Mouse (Mus musculus) heart, embryonic 10.5 days (tissue): Measurements from ENCODE around the gene Pdlim5. TPM values are rescaled to one million over a fixed set of nuclear protein-coding genes. Genes with fewer than 3 reads are reported as not detected.

Source experiments
- DNase-seq: peaks from one replicate; pipeline ENCODE4 v3.0.0-alpha.2; 2017; ENCODE audit warnings: low spot score
- H3K27ac ChIP-seq: fragments of 300-500 bp; sonication (generic); 2 replicates; pipeline ENCODE4 v1.5.1; 2016; ENCODE audit warnings: mild to moderate bottlenecking
- H3K27me3 ChIP-seq: fragments of 300-500 bp; sonication (generic); 2 replicates; pipeline ENCODE4 v1.6.1; 2016; ENCODE audit warnings: mild to moderate bottlenecking; ENCODE audit not compliant: poor library complexity, insufficient read depth, severe bottlenecking
- H3K36me3 ChIP-seq: fragments of 300-500 bp; sonication (generic); 2 replicates; pipeline ENCODE4 v1.6.1; 2016; ENCODE audit warnings: mild to moderate bottlenecking, moderate library complexity
- H3K4me1 ChIP-seq: fragments of 300-500 bp; sonication (generic); 2 replicates; pipeline ENCODE4 v1.6.1; 2016; ENCODE audit warnings: mild to moderate bottlenecking
- H3K4me3 ChIP-seq: fragments of 300-500 bp; sonication (generic); 2 replicates; pipeline ENCODE4 v1.5.1; 2016; ENCODE audit warnings: mild to moderate bottlenecking, moderate library complexity
- H3K9me3 ChIP-seq: fragments of 300-500 bp; sonication (generic); 2 replicates; pipeline ENCODE4 v1.6.1; 2016; ENCODE audit warnings: mild to moderate bottlenecking, moderate library complexity
- WGBS: fragments of 180-500 bp; shearing (Covaris S2); methylation state at CpG from one replicate; pipeline ENCODE4 v1.1.7; 2016; 5-methylcytosine and 5-hydroxymethylcytosine counted together
- polyA plus RNA-seq: library from polyadenylated mRNA; unstranded; fragments of >200 nt; fragmentation: Nextera tagmentation; extraction: Ambion mirVana; gene quantifications from 2 replicates; pipeline ENCODE4 v1.2.1, GENCODE M21; 2016

Gene Pdlim5
- polyA plus RNA-seq, 1 experiment from 2014 or later = 162 TPM

DNA sequence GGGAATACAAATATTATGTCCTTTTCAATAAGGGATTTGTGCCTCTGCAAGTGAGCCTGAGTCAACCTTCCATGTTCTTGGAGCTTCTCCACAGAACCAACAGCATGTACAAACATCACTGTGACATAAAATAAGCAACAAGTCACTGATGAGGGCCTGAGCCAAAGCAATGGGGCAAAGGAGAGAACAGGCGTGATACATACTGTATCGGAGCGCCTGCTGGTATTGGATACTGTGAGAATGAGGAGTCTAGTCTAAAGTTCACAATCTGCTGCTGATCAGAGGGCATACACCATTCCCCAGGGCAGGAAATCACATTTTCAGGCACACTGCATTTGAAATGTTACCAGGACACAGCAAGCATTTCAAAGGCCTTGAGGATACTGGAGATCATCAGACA is 119.0 kb downstream of the Pdlim5 start:
- no peaks in the 10 kb centered on the region for H3K27me3 ChIP-seq
- H3K4me3 ChIP-seq = no peak overlapping the region
- peaks cover 37% of the 10 kb centered on the region for H3K36me3 ChIP-seq
- no peak for DNase-seq
- H3K9me3 ChIP-seq = no peaks in the 10 kb centered on the region
- H3K4me1 ChIP-seq = peaks cover 16% of the 10 kb centered on the region
- no peak overlapping the region for H3K27ac ChIP-seq
- WGBS = 86% methylated on average over 3 of the region's 3 CpGs

DNA sequence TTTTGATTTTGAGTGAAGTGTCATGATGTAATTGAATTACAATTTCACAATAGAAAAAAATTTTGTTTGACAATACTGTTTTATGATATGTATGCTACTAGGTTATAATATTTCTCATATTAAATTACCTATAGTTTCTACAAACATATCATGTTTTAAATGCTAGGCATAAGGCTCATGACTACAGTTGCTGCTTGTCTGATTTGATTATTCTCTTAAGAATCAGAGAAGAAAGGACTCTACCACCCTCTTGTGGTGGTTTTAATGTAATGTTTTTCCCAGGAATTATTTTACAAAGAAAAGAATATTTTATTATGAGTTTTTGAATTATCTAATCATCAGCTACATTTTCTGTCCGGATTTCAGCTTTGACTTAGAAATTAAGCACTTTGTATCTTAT is 120.5 kb downstream of the Pdlim5 start:
- DNase-seq = no peak
- H3K36me3 ChIP-seq = peaks cover 44% of the 10 kb centered on the region
- H3K9me3 ChIP-seq = no peaks in the 10 kb centered on the region
- H3K4me1 ChIP-seq = 0 out of 2 replicates have a peak, but pooled peaks cover 4% of the 10 kb centered on the region
- H3K27me3 ChIP-seq = no peaks in the 10 kb centered on the region
- 25% methylated on average over 1 of the region's 1 CpGs for WGBS
- H3K27ac ChIP-seq = no peak overlapping the region
- no peak overlapping the region for H3K4me3 ChIP-seq

DNA sequence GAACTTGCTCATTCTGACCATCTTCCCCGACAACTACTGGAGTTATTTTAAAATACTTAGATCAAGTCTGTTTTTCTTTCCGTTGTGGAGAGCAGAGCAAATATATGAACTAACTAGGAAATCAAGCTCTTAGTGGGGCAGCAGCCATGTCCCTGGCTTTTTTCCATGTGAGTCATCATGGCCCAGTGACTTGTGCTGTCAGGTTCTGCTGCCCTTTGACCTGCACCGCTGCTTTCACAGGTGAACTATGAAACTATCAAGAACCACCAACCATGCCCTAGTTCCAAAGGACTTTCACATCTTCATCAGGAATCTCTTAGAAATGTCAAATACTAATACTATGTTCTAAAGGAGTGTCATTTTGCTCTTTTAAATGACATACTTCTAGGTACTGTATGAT is 121.0 kb downstream of the Pdlim5 start:
- H3K4me1 ChIP-seq = 0 out of 2 replicates have a peak, but pooled peaks cover 3% of the 10 kb centered on the region
- 76% methylated on average over 3 of the region's 3 CpGs for WGBS
- no peaks in the 10 kb centered on the region for H3K9me3 ChIP-seq
- H3K36me3 ChIP-seq = peaks cover 49% of the 10 kb centered on the region
- no peaks in the 10 kb centered on the region for H3K27me3 ChIP-seq
- H3K27ac ChIP-seq = no peak overlapping the region
- no peak for DNase-seq
- no peak overlapping the region for H3K4me3 ChIP-seq

DNA sequence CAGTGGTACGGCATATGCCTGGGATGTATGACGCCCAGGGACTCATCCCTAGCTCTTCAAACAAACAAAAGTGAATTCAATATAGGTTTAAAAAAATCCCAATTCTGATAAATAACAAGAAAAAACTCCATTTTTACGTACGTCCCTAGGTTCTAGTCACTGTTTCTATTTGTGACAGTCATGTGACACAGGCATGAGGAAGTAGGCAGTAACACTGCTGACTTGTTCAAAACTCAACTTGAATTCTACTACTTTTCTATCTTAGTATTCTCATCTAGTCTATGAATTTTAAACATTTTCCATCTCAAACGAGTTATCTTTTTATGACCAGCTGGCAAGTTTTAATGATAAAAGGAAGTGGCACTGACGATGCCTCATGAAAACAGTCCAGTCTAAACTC is 122.2 kb downstream of the Pdlim5 start:
- no peak overlapping the region for H3K27ac ChIP-seq
- 89% methylated on average over 6 of the region's 6 CpGs for whole genome bisulfite sequencing

DNA sequence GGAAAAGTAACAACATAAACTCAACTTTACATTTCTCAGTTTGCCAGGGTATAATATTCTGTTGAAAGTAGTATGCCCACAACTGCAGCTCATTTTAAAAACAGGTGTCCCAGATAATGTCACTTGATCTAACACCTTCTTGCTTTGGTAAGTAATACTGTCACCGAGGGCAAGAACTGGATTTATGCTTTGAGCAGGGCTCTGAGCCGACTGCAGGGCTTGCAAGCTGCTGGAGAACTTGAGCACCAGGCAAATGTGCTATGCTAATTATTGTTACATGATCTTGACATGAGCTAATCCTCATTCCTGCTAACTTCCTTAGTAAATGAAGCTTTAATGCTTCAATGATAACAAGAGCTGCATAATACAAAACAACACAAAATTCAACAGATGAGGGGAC is 139.1 kb downstream of the Pdlim5 start:
- no peak for DNase-seq

More for the DNA sequence above, 122.2 kb downstream of the Pdlim5 start:
- Histone ChIP-seq H3K27me3 (no peaks in the 10 kb centered on the region), H3K36me3 (peaks cover 45% of the 10 kb centered on the region), H3K4me3 (no peak overlapping the region), H3K9me3 (no peaks in the 10 kb centered on the region), H3K4me1 (no peaks in the 10 kb centered on the region)
- DNase-seq = no peak

DNA sequence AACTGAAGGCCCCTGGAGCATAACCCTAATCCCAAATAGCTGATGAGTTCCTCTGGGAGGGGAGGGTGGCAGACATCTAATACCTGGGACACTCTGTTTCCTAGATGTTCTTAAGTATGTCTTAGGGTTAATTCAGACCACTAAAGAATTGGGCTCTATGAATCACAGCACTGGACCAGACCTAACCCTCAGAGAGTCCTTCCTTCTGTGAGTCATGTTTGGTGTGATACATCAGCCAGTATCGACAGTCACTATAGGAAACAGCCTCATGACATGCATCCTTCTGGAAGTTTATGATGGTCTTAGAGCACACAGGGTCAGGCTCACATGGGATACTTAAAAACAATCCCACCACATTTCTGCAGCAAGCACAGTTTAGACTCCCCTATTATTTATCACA is 143.4 kb downstream of the Pdlim5 start:
- no peaks in the 10 kb centered on the region for H3K27me3 ChIP-seq
- H3K4me3 ChIP-seq = no peak overlapping the region
- peaks cover 5% of the 10 kb centered on the region; the same call in 1 of the 2 replicates for H3K36me3 ChIP-seq
- H3K4me1 ChIP-seq = no peaks in the 10 kb centered on the region
- H3K9me3 ChIP-seq = no peaks in the 10 kb centered on the region
- DNase-seq = no peak
- H3K27ac ChIP-seq = no peak overlapping the region
- 84% methylated on average over 1 of the region's 1 CpGs for WGBS

More for the DNA sequence above, 139.1 kb downstream of the Pdlim5 start:
- H3K9me3 ChIP-seq = no peaks in the 10 kb centered on the region
- H3K27ac ChIP-seq = no peak overlapping the region
- peaks cover 11% of the 10 kb centered on the region; the same call in 1 of the 2 replicates for H3K36me3 ChIP-seq
- no peaks in the 10 kb centered on the region for H3K27me3 ChIP-seq
- WGBS = 70% methylated on average over 2 of the region's 2 CpGs
- no peaks in the 10 kb centered on the region for H3K4me1 ChIP-seq
- H3K4me3 ChIP-seq = no peak overlapping the region

DNA sequence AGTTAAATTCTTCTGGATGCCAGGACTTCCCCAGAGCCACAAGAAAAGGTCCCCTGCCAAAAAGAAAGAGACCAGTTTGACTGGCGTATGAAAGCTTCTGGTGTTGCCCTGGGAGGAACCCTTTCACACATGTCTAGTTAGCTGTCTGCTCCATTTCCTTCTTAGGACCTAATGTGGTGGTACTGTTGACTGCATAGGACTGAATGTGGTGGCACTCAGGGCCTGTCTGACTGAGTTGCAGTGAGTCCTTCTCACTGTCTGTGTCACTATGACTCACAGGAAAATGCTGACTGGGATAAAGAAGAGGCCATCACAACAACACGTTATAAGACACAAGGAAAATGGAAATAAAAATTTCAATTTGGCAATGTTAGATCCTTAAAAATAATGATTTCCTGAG is 146.0 kb downstream of the Pdlim5 start:
- 74% methylated on average over 2 of the region's 2 CpGs for WGBS
- no peak for DNase-seq
- Histone ChIP-seq H3K36me3 (peaks cover 27% of the 10 kb centered on the region), H3K27me3 (no peaks in the 10 kb centered on the region), H3K4me1 (no peaks in the 10 kb centered on the region), H3K27ac (no peak overlapping the region), H3K4me3 (no peak overlapping the region), H3K9me3 (no peaks in the 10 kb centered on the region)

DNA sequence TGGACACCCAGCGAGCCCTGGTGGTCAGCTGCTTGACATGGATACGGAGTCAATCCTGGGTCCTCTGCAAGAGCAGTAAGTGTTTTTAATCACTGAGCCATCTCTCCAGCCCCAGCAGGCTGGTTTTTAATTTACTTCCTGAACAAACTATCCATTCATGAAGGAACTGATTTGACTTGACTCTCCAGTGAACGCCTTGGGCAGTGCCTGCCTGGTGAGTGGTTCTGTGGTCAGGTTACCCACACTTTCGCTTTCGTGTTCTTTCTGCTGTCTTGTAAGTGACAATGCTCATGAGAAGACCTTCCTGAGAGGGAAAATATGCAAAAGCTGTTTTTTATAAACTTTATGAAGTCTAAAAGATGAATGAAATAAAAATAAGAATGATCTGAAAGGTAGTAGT is 152.2 kb downstream of the Pdlim5 start:
- no peak for DNase-seq
- H3K4me1 ChIP-seq = no peaks in the 10 kb centered on the region
- 87% methylated on average over 5 of the region's 5 CpGs for WGBS
- H3K27ac ChIP-seq = no peak overlapping the region
- no peaks in the 10 kb centered on the region for H3K9me3 ChIP-seq
- no peak overlapping the region for H3K4me3 ChIP-seq
- H3K36me3 ChIP-seq = peaks cover 60% of the 10 kb centered on the region
- no peaks in the 10 kb centered on the region for H3K27me3 ChIP-seq

DNA sequence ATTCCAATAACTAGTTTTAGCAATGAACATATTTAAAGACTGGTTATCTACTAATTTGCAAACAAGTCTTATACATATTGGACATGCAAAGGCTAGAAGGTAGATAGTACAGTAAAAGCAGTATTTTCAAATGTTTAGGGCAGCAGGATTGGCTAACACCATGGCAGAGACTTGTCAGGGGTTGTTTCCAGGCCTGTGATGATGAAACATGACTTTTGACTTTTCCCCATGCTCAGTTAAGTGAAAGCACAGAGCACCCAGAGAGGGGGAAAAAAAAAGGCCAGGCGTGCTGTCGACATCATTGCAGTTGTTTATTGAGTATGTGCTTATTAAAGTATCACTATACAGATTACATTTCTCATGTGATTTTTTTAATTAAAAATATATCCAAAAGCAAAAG is 156.2 kb downstream of the Pdlim5 start:
- H3K36me3 ChIP-seq = peaks cover 34% of the 10 kb centered on the region
- WGBS = 88% methylated on average over 2 of the region's 2 CpGs
- H3K9me3 ChIP-seq = no peaks in the 10 kb centered on the region
- no peak overlapping the region for H3K27ac ChIP-seq
- DNase-seq = no peak
- H3K4me1 ChIP-seq = no peaks in the 10 kb centered on the region
- H3K4me3 ChIP-seq = no peak overlapping the region
- H3K27me3 ChIP-seq = no peaks in the 10 kb centered on the region

DNA sequence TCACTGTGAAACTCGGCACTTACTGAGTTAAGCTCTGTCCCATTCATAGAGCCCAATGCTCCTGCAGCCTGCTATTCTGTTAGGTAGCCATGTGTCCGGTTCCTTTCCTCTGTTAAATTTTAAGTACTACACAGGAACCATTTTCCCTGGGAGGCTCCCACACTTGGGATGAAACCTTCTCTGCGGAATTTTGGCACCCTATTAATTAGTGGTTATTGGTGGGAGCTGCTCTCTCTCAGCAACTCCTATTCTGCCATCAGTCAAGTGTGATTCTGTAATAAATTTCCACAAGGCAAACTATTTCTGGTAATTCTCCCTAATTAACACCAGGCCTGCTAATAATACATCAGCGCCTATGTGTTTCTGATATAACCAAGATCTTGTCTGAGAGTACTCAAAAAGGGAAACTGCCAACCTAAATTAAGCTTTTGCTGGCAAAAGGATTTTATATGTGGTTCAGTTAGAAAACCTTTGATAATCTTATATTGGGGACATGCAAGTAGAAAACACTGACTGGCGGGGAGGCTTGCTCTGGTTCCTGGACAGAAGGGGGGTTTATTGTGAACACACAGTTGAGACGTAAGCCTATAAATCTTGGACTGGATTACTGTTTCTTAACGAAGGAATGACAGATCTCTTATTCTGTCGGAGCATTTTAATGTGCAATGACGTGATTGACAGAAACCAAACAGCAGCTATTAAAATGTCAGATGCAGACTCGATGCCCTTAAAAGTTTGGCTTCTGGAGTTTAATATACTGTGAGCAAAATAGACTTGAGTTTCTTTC is 157.0 kb downstream of the Pdlim5 start:
- no peak for DNase-seq
- H3K36me3 ChIP-seq = peaks cover 28% of the 10 kb centered on the region; the same call in 1 of the 2 replicates
- WGBS = 86% methylated on average over 10 of the region's 10 CpGs
- H3K4me1 ChIP-seq = no peaks in the 10 kb centered on the region
- no peak overlapping the region for H3K4me3 ChIP-seq
- H3K27me3 ChIP-seq = no peaks in the 10 kb centered on the region
- H3K9me3 ChIP-seq = no peaks in the 10 kb centered on the region
- H3K27ac ChIP-seq = no peak overlapping the region

DNA sequence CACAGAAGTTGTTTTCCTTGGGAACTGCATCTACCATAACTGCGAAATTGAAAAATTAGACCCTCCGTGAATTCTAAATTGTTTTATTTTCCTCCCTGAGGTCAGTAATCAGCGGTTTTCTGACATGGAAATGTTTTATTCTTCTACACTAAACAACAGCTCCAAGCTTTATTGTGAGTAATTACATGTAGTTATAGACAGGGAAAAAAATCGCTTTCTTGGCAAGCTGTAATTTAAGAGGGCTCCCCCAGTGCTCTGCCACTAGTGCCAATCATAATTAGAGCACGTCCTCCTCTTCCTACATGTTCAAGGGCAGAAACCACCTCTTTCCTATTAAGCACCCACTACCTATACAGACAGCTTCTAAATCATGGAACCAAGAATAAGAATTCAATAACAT is 157.9 kb downstream of the Pdlim5 start:
- no peak overlapping the region for H3K4me3 ChIP-seq
- H3K27ac ChIP-seq = no peak overlapping the region
- peaks cover 23% of the 10 kb centered on the region; the same call in 1 of the 2 replicates for H3K36me3 ChIP-seq
- WGBS = 84% methylated on average over 5 of the region's 5 CpGs
- DNase-seq = no peak
- H3K4me1 ChIP-seq = no peaks in the 10 kb centered on the region
- H3K27me3 ChIP-seq = no peaks in the 10 kb centered on the region
- H3K9me3 ChIP-seq = no peaks in the 10 kb centered on the region

DNA sequence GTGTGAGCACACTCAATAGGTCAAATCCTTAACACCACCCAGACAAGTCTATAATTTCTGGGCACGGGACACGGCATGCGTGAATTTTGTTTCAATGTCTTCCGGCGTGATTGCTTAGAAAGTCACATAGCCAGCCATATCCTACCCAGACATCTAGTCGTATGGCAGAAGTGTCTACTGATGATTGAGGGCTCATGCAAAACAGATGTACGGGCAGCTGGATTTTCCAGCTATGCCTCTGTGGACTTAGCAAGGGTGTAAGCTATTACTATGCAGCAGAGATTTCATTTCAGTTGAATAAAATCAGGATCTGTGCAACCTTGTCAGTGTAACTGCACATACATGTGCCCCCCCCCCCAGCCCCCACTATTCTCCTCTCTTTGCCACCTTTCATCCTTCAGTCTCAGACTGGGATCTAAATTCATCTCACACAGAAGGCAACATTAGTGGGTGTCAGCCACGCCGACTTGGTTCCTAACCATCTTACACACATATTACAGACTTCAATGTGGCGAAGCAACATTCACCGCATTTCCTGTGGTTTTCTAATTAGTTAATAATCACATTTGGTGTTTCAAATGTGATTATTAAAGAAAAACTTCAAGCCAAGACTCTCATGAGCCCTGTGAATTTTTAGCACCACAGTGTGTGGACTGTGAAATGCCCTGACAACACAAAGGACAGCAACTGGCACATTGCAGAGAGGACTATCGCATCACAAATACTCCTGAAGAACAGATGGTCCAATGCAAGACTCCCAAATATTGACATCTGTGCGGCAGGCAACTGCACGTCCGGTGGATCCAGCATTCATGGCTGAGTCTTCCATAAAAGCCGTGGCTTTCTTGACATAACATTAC is 161.7 kb downstream of the Pdlim5 start:
- Histone ChIP-seq H3K4me1 (no peaks in the 10 kb centered on the region), H3K9me3 (no peaks in the 10 kb centered on the region), H3K36me3 (0 out of 2 replicates have a peak, but pooled peaks cover 3% of the 10 kb centered on the region), H3K27ac (no peak overlapping the region), H3K4me3 (no peak overlapping the region), H3K27me3 (no peaks in the 10 kb centered on the region)
- 92% methylated on average over 16 of the region's 16 CpGs for WGBS
- no peak for DNase-seq

DNA sequence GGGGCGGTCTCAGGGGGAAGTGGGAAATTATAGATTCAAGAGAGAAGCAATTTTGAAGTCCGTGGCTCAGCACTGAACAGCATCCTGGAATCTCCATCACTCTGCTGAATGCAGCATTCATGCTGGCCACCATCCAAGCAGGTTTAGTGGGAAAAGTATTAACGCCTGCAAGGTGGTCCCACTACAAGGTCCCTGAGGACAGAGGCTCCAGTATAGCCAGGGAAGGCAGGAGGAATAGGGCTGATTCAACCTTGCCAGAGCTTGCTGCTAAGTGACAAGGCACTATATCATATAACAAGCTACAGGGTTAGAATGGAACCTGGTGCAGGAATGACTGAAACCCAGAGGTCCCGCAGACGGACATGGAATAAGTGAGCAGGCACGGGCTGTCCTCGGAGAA is 166.8 kb downstream of the Pdlim5 start:
- H3K36me3 ChIP-seq = no peaks in the 10 kb centered on the region
- DNase-seq = no peak
- 90% methylated on average over 7 of the region's 7 CpGs for WGBS
- no peaks in the 10 kb centered on the region for H3K9me3 ChIP-seq
- no peaks in the 10 kb centered on the region for H3K27me3 ChIP-seq
- H3K4me3 ChIP-seq = no peak overlapping the region
- no peak overlapping the region for H3K27ac ChIP-seq
- H3K4me1 ChIP-seq = peaks cover 18% of the 10 kb centered on the region
